Mouse (Mus musculus) lung, postnatal 0 days (tissue): ENCODE measurements at regions not wholly inside any gene's neighbourhood (a gene's known extent, or its start where the extent isn't known, plus 50 kb on each side); places are given as distances from the start of the nearest gene placed in this dataset.
A peak's percentile ranks its signal among the peaks of the same experiment; 100 is the strongest.

Source experiments
- CTCF ChIP-seq: IDR thresholded peaks from 2 replicates; pipeline ENCODE4 v1.5.1; 2016; ENCODE audit warnings: antibody characterized with exemption, mild to moderate bottlenecking
- EP300 ChIP-seq: IDR thresholded peaks from 2 replicates; pipeline ENCODE4 v1.6.1; 2016; ENCODE audit warnings: antibody characterized with exemption, mild to moderate bottlenecking, control low read depth

DNA sequence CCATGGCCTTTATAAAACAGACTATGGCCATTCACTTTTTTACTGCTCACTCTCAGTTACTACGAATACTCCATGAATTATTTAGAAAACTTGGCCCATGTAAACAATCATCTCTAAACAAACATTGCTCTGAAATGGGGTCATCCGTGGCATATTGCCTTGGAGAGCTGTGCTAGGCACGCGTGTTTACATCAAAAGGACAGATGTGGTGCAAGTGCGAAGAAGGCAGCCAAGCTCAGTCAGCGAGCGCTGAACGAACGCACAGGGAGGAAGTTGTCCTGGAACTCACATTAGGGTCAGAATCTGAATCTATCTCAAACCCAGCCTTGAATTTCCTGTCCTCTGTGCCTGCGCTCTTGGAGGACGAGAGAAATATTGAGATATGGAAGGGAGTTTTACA lies 402.3 kb downstream of the Rapgef2 start:
- no peak for TF ChIP-seq CTCF
- peak; percentile 10; the same call in 1 of the 2 replicates for TF ChIP-seq EP300
